Mouse (Mus musculus): ENCODE results near the gene Enc1.

The Enc1 gene

DNA sequence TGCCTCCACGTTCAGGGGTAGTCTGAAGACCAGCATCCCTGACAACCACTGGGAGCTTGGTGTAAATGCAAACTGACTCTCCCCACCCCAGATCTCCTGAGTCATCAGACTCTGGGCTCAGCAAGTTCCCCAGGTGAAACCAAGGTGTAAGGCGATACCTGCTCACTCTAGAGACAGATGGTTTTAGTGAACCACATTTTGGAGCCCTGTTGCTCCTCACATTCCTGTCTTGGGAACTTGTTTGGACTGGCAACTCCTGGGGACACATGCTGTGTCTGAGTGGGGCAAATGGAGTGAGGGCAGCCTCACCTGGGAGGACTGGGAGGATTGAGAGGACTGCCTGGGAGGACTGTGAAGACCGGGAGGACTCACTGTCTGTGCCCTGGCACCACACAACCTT lies 13.1 kb upstream of the Enc1 start:
- DNase-seq: no peak

DNA sequence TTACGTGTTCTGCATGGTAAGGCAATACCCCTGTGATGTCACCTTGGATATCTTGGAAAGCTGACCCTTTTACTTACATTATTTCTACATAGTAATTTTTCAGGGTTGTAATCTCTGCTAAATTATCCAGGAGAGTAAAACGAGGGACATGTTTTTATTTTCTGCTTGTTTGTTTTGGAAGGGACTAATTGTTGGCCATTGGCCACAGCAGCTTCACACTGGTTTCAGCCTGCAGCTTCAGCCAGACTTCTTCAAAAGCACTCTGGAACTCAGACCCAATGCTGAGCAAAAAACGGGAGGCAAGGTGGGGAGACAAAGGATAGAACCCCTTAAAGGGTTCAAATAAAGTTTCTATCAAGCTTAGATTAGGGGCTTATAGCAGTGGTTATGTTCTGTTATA lies 10.8 kb upstream of the Enc1 start:
- no peak for DNase-seq

DNA sequence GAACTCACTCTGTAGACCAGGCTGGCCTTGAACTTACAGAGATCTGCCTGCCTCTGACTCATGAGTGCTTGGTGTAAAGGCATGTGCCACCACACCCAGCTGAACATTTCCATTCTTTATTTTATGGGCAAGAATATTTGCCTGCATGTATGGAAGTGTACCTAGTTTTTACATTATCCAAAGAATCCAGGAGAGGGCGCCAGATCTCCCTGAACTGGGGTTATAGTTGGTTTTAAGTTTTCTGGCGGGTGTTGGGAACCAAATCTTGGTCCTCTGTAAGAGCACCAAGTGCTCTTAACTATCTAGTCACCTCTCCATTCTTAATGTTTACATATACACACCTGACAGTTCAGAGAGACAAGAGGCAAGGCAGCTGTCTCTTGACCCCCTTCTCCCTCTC lies 7.8 kb upstream of the Enc1 start:
- no peak for DNase-seq

DNA sequence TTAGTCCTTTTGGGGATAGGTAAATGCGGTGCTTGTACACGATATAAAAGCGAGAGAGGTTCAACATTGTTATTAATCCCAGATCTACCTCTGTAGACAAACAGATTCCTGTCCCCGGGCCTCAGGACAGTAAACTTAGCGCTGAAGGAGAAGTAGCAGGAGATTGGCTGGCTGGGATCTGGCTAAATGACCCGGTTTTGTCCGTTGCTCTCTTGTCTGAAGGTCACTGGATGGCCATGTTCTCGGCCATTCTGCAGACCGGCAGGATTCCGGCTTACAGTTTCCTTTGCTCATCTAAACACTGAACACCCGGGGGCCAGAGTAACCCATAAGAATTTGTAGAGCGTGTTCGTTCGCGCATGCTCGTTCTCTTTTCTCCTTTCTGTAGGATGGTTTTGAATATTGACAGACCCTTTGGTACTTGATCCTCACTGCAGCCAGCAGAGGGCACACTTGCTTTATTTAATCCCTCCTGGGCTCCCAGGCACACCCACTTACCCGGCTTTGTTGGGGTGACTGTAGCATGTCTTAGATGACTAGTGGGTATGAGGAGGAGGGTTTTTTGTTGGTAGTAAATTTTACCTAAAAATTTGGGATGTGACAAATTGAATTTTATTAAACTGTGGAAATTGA lies 6.0 kb upstream of the Enc1 start:
- DNase-seq: peak; percentile 90

DNA sequence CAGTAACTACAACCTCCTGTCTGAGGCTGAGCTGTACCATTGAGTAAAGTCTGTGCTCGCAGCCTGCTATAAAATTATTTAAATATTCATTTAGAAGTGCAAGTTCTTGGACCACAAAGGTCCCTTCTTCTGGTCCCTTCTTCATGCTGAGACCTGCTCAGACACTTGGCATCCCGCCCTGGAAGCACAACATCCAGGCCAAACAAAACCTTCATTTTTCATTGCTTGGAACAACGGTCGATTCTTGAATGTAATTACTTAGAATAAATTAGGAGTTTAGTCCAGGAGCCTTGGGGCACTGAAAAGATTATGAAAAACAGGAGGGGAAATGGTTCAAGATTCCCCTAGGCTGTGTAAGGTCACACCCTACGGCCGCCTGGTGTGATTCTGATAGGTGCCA lies 5.0 kb upstream of the Enc1 start:
- DNase-seq: no peak

DNA sequence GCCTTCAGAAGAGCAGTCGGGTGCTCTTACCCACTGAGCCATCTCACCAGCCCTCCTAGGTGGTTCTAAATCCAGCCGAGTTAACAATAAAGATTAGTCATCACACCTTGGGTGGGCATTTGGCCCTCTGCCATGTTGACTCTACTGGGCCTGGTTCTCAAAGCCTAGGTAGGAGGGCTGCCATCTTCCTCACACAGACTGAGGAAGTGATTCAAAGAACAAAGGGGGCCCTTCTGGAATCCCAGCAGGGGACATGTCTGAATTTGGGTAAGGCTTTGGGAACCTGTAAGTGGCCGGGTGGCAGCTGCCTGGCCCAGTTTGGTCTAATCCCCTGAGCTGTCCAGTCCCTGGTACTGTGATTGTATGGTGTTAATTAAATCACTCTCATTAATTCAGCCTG lies 3.2 kb upstream of the Enc1 start:
- peak; percentile 95 for DNase-seq

DNA sequence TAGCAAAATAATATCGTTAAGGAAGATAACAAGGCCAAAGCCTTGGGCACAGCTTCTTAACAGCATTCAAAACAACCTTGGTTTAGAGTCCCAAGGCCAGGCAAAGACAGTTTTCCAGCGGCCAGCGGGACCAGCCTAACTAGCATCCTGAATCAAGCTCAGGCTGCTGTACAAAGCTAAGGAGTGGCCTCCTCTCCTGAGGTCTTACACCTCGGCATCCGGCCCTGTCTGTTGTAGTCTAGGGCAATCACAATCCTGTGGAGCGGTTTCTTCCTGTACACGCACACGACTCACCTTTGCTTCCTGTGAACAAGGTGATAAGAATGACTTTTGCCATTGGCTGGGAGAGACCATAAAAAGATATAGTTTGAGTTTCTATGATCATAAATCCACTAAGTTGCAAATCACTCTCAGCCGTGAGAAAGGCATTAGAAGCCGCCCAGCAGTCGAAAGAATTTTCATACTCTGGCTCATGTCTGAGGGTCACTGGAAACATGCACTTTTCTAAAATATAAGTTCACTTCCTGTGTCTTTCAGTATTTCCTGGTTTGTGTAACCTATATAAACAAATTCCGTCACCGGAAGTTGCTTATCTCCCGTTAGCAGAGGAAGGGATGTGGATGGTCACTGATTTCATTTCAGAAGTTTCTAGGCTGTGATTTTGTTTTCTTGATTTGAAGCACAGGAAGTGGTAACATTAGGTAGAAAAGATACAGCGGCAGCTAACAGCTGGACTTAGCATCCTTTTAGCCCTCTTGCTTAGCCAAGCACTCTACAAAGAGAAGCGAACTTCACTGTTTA lies 2.5 kb upstream of the Enc1 start:
- DNase-seq: no peak

DNA sequence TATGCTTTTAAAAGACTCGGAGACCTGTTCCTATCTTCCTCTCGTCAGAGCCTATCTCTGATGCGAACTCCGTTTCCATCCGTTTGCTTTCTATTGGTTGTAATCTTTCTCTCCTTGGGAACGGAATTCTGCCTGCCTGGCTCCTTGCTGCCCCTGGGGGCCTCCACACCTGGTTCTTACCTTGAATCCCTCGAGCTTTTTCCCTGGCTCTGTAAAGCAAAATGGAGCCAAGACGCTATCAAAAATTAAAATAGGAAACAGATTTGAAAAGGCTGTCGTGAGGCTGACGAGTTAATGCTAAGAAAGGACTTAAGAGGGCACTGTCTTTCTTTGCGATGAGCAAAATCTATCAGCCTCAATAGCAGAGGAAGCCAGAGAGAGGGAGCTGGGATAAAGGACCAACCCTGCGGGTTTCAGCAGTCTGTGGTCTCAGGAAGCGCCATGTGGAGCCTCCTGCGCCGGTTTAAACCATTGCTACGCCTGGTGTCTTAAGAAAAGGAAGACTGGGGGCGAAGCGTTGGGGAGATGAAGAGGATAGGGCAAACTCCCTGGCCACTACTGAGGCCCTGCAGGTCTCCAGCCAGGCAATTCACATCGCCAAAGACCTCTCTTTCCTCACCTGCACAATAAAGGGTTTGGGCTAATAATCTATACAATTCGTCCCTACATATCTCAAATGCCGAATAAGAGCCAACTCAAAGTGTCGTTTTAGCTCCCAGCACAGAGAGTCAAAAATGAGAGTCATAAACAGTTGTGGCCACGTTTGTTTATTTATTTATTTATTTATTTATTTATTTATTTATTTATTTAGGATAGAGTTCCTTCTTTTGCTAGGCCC lies 1.3 kb upstream of the Enc1 start:
- peak; percentile 83 for DNase-seq

DNA sequence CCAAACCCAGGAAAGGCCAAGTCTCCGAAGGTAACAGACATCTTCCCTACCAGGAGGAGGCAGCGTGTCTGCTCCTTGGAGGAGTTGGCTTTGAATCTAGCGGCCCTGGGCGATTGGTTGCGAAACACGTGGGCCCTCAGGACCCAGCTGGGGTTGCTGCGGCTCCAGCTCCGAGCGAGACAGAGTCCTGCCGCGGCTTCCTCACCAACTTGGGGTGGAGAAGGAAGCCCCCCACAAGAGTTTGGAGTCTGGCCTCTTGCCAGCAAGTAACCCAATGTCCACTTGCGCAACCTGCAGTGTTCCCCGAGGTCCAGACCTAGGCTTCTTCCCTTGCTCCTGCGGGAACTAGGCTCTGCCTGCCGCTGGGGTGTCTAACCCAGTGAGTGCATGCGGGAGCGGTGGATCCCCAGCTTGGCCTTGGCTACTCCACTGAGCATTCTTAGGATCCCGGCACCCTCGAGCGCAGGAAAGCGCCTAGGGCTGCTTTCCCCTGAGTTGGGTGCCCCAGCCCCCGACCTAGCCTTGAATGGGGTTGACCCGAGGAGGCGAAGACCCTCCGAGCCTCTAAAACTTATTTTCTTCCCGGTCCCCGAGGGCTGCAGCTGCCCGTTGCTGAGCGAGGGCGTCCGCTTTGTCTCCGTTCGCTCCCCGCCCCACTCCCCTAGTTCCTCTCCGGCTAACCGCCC lies 483 bp upstream of the Enc1 start:
- peak; percentile 81 for DNase-seq

DNA sequence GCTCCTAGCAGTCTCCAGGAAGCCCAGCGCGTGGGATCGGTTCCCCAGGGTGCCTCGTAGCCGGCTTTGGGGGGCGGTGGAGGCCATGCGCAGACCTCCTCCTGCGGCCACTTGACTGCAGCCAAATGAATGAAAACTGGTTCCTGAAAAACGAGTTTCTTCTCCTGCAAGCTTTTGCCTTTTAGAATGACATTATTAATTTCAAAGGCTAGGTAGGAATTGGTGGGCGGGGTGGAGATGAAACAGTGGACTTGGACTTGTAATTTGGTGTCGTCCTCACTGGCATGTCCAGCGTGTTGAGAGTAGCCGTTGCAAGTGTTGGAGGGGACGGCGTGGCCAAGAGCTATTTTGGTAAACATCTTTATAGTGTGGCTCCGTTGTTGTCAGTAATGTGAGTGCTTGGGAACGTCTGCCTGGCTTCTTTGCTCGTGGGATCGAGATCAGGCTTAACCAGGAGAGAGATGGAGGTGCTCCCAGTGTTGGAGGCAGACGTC lies 929 bp downstream of the Enc1 start:
- DNase-seq: no peak

DNA sequence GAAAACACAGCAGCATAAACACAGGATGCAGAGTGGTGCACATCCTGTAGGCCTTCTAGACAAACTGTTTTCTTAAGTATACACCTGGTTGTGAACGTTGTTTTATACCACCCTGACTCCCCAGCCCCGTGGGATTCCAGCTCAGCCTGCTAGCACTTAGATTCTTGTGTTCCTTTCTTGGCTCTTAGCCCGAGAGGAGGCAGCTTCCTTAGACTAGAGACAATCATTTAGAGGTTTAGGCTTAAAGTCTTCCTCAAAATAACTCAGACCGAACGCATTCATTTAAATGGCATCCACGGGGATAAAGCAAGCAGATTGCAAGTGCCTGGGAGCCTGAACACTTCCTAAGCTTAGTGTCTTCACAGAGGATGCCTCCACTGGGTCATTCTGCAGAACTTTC lies 1.8 kb downstream of the Enc1 start:
- DNase-seq: no peak

DNA sequence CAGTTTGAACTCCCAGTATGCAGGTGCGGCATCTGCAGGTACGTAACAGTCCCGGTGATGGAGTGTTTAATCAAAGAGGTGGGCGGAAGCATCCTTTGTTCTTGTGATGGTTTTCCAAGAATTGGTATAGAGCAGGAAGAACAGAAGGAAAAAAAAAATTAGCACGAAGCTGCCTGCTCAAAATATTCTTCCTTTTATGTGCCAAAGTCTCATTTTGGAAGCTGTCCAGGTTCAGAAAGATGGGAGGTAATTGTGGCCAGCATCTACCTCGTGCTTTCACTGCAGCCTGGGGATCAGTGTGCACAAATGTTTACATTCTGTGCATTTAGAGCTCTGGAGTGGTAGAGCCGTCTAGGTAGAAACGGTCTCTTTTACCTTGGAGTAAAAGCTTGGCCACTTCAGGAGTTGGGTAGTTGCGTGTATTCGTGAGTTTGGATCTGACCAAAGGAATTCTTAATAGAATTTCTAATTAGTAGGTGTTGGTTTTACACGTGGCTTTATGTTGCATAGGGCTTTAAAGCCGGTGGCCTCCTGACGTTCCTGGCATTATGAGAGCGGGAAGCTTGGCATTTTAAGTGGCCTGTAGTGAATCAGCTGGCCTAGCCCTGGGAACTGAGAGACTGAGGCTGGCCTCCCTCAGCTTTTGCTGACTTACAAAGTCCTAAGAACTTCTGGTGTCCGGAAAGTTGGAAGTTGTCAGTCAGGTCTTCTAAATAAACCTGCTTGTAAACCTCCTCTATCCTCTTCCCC lies 3.2 kb downstream of the Enc1 start:
- DNase-seq: no peak

DNA sequence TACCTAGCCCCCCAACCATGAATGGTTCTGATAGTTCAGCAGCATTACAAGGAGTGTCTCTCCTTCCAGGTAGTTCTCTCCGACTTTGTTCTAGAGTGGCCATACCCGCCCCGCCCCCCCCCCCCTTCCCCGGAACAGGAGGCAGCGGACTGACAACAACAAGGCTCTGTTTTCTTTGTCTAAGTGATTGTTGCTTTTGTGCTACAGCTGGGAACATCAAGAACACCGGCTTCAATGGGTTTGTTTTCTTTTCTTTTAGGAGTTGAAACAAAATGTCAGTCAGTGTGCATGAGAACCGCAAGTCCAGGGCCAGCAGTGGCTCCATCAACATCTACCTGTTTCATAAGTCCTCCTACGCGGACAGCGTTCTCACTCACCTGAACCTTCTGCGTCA lies 3.8 kb downstream of the Enc1 start:
- DNase-seq: no peak

DNA sequence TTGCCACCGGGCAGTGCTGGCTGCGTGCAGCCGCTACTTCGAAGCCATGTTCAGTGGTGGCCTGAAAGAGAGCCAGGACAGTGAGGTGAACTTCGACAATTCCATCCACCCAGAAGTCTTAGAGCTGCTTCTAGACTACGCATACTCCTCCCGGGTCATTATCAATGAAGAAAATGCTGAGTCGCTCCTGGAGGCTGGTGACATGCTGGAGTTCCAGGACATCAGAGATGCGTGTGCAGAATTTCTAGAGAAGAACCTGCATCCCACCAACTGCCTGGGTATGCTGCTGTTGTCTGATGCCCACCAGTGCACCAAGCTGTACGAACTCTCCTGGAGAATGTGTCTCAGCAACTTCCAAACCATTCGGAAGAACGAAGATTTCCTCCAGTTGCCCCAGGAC lies 4.3 kb downstream of the Enc1 start:
- no peak for DNase-seq

DNA sequence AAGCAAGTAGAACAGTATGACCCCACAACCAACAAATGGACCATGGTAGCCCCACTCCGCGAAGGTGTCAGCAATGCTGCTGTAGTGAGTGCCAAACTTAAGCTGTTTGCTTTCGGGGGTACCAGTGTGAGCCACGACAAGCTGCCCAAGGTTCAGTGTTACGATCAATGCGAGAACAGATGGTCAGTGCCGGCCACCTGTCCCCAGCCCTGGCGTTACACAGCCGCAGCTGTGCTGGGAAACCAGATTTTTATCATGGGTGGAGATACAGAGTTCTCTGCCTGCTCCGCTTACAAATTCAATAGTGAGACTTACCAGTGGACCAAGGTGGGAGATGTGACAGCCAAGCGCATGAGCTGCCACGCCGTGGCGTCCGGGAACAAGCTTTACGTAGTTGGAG lies 5.3 kb downstream of the Enc1 start:
- DNase-seq: no peak

DNA sequence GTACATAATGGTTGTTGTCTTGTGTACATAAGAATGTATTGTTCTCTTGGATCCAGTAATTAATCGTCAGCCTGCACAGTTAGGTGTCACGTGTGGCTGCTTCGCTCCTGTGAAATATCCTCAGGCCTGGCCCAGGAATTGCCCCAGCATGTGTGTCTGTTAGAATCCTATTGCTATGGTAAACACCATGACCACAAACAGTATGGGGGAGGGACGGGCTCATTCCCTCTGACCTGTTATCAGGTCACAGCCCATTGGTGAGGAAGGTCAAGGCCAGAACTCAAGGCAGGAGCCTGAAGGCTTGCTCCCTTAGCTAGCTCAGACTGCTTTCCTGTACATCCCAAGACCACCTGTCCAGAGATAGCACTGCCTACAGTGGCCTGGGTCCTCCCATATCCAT lies 6.8 kb downstream of the Enc1 start:
- DNase-seq: no peak

DNA sequence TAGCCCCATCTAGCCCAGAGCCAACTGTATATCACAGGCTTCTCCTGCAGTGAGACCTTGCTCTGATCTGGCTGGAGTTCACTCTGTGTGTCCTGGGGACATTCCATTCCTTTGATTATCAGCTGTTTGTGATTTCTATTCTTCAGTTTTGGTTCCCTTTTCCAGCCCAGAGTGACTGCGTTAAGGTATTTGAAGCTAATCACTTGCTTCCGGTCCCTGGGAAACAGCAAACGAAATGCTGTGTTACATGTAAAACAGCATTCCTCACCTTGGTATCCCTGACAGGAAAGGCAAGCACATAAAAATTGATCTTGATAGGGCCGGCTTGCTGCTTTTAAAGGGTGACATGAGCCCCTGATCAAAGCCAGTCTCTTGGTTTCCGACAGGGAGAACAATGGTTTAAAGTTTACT lies 8.2 kb downstream of the Enc1 start:
- DNase-seq: no peak

DNA sequence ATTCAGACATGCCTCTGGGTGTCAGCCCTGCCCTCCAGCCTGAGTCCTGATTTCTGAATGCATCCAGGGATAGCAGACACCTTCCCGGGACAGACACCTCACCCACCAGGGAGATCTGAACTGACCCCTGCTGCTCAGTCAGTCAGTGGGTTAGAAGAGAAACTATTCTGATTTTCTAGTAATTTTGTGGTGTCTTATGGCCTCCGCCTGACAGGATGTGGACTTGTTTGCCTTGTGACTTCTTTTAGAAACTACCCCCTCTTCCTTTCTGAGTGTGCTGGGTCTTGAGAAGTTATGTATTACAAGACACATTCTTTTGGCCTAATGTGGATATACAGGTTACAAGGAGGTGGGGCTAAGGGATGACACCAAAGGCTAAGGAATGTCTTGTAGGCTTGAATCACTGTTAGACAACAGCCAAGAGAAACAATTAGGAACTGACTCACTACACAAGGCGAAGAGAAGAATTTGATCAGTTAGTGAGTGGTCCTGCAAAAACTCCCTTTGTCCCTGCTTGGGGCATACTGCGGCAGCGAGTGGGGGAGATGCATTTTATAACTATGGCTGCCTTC lies 8.7 kb downstream of the Enc1 start:
- no peak for DNase-seq

DNA sequence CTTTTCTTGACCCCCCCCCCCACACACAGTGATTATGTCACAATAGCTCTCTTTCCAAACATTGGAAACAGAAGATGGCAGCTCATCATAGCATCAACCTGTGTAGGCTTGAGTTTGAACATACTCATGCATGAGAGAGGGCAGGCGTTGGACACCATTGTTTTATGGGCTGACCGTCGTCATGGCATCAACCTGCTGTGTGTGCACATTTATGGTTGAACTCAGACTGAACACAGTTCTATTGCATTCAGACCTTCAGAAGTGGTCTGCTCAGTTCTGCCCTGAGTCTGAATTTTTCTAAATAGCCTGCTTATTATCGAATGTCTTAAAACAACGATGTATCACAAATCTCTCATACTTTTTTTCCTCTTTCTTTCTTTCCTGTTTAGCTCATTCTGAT lies 9.2 kb downstream of the Enc1 start:
- DNase-seq: peak; percentile 46

DNA sequence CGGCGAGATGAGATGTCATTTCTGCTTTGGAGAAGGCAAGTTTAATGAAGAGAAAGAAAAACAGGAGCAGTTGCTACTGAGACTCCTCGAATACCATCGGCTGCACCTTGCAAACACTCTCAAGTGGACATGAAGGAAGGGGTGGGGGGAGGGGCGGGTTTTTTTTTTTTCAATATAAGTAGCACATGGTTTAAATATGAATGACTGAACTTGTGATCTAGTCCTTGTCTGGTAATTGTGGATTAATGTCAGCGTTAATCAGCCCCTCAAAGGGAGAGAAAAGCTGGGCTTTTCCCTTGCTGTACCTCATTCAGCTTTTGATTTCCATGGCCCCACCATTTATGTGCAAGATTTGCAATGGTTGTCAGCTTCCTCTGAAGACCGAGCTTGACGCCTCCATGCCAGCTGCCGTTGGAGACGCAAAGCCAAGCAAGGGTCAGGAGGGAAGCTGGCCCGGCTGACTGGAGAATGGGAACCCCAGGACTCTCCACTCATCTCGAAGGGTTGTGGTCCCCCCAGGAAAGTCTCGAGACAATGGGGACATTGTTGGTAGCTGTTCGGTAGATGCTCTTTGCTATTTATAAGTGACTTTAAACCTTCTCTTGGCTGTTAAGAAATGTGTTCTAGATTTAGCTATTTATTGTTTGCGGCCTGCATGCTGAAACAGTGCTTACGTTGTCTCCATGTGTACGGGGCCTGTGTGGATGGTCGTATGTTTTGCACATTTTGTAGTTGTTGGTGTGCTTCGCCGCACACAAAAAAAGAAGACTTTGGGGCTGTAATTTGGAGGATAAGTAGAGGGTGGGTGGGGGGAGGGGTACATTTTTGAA lies 9.9 kb downstream of the Enc1 start:
- DNase-seq: peak; percentile 72

DNA sequence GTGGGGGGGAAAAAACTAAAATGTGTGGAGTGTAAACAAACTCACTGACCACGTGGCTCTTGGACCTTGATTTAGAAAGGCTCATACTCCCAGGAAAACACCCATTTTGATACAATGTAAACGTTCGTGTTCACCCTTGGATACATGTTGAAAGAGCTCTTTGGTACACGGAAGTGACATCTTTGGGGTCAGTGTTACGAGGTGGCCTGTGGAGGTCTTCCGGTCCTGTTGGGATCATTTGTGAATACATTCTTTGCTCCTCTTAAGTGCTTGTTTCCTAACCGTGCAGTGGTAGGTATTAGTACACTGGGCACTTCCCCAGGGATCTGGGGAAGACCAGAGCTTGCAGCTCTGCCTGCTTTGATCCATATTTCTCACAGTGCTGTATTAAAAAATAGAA lies 10.8 kb downstream of the Enc1 start:
- DNase-seq: no peak

All from retina, postnatal 1 day (tissue).